8 mouse cellular contexts compared by ENCODE assay signal in the genomic region with DNA sequence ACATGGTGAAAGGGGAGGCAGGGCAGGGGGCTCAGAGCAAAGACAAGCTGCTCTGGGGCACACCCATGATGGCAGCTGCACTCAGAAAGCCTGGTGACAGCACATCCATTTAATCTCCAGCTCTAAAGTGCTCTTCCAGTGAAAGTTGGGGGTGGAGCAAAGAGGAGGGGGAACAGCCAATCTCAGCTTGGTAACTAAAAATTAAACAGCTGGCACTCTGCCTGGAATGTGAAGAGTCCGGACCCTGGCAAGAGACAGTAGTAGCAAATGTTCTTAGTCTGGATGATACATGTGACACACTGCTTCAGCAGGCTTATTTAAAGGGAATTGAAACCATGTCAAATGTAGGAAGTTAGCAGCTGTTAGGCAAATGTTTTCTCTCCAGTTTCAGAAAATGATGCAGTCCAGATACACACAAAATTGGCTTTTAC. TPM values are rescaled to one million over a fixed set of nuclear protein-coding genes. Genes with fewer than 3 reads are reported as not detected.
DNase-seq lines count a peak whose midpoint lies in the region; ATAC-seq and TF ChIP-seq lines count a peak whose summit lies in the region.

No protein-coding gene starts in this region.

- peak overlapping the region; percentile 78 for H3K27ac ChIP-seq in embryonic facial prominence, embryonic 15.5 days (replicated peaks)
- peak overlapping the region; percentile 94 for H3K27ac ChIP-seq in heart, embryonic 15.5 days
- H3K27ac ChIP-seq in liver, postnatal 0 days (ENCODE audit: low read depth), result peak overlapping the region; percentile 70

- H3K4me1 ChIP-seq in embryonic facial prominence, embryonic 15.5 days, result peaks cover 14% of the 10 kb centered on the region
- peaks cover 9% of the 10 kb centered on the region for H3K4me1 ChIP-seq in heart, embryonic 15.5 days (replicated peaks)
- H3K4me1 ChIP-seq in liver, postnatal 0 days (ENCODE audit: insufficient read depth), result peaks cover 16% of the 10 kb centered on the region

- H3K4me2 ChIP-seq in embryonic facial prominence, embryonic 15.5 days (replicated peaks), result no peak overlapping the region
- peak overlapping the region; percentile 63 for H3K4me2 ChIP-seq in heart, embryonic 15.5 days
- H3K4me2 ChIP-seq in liver, postnatal 0 days (ENCODE audit: low read depth, low read length), result 0 out of 2 replicates have a peak overlapping the region, but pooled peaks have one; percentile 40

- no peak overlapping the region for H3K9ac ChIP-seq in embryonic facial prominence, embryonic 15.5 days
- peak overlapping the region; percentile 54; the same call in 1 of the 2 replicates for H3K9ac ChIP-seq in heart, embryonic 15.5 days
- H3K9ac ChIP-seq in liver, postnatal 0 days (replicated peaks), result no peak overlapping the region

- TF ChIP-seq CTCF in liver, postnatal 0 days (IDR thresholded peaks at IDR 0.05; ENCODE audit: low read depth), result no peak

- 0 out of 2 replicates have a peak, but pooled peaks have one; percentile 26 for TF ChIP-seq EP300 in liver, postnatal 0 days (IDR thresholded peaks at IDR 0.05; ENCODE audit: low read depth)

- H3K9me3 ChIP-seq in embryonic facial prominence, embryonic 15.5 days (replicated peaks), result no peaks in the 10 kb centered on the region
- H3K9me3 ChIP-seq in heart, embryonic 15.5 days (replicated peaks), result no peaks in the 10 kb centered on the region
- H3K9me3 ChIP-seq in liver, postnatal 0 days (ENCODE audit: low read length), result no peaks in the 10 kb centered on the region

- peak; percentile 6 to 28 for DNase-seq in spleen, adult 18-20 months
- no peak for DNase-seq in spleen, postnatal 14 days (ENCODE audit: low spot score in 2 of 2)
- peak; percentile 94 for DNase-seq in kidney, postnatal 14 days
- peak; percentile 61 for DNase-seq in liver, postnatal 0 days
- peak; percentile 56 for DNase-seq in ovary, postnatal 14 days (ENCODE audit: low spot score)
- DNase-seq in yolk sac, embryonic 10.5 days (ENCODE audit: low spot score), result no peak

- peak overlapping the region; percentile 20; the same call in 1 of the 2 replicates for H3K4me3 ChIP-seq in embryonic facial prominence, embryonic 15.5 days (replicated peaks)
- peak overlapping the region; percentile 47 for H3K4me3 ChIP-seq in heart, embryonic 15.5 days
- no peak overlapping the region for H3K4me3 ChIP-seq in liver, postnatal 0 days (ENCODE audit: low read depth, low read length)

- peaks cover 23% of the 10 kb centered on the region for H3K36me3 ChIP-seq in embryonic facial prominence, embryonic 15.5 days
- peaks cover 21% of the 10 kb centered on the region for H3K36me3 ChIP-seq in heart, embryonic 15.5 days
- peaks cover 25% of the 10 kb centered on the region for H3K36me3 ChIP-seq in liver, postnatal 0 days (replicated peaks; ENCODE audit: insufficient read depth, low read length)

- no peaks in the 10 kb centered on the region for H3K27me3 ChIP-seq in embryonic facial prominence, embryonic 15.5 days
- no peaks in the 10 kb centered on the region for H3K27me3 ChIP-seq in heart, embryonic 15.5 days
- H3K27me3 ChIP-seq in liver, postnatal 0 days (ENCODE audit: insufficient read depth, low read length), result no peaks in the 10 kb centered on the region

- WGBS in embryonic facial prominence, embryonic 15.5 days, result 0% methylated on average over 1 of the region's 1 CpGs
- 3% methylated on average over 1 of the region's 1 CpGs for WGBS in heart, embryonic 15.5 days
- 37% methylated on average over 1 of the region's 1 CpGs for WGBS in liver, postnatal 0 days (ENCODE audit: insufficient replicate concordance)

- ATAC-seq in embryonic facial prominence, embryonic 15.5 days (ENCODE audit: insufficient number of reproducible peaks, low FRiP score, low TSS enrichment, low read depth), result peak; percentile 91
- peak; percentile 99 for ATAC-seq in heart, embryonic 15.5 days (replicated peaks; ENCODE audit: insufficient number of reproducible peaks, insufficient read depth, low FRiP score, low read depth)
- ATAC-seq in liver, postnatal 0 days, result peak; percentile 96

RNA-seq across cellular contexts. Expression of gene Zfp106, which starts 23.9 kb away (rescaled TPM):
- polyA plus RNA-seq in embryonic facial prominence, embryonic 15.5 days (2015; fragmentation: Nextera tagmentation; extraction: Ambion mirVana), result 46.6 and 51.3 TPM in 2 replicates
- 40.9 and 43.2 TPM in 2 replicates for polyA plus RNA-seq in heart, embryonic 15.5 days (2015; fragmentation: Nextera tagmentation; extraction: Ambion mirVana)
- polyA plus RNA-seq in liver, postnatal 0 days (2015; fragmentation: Nextera tagmentation; extraction: Ambion mirVana), result 14.9 and 18.8 TPM in 2 replicates

RNA-seq across cellular contexts. Expression of gene Snap23, which starts 27.7 kb away (rescaled TPM):
- 50.7 and 51.0 TPM in 2 replicates for polyA plus RNA-seq in embryonic facial prominence, embryonic 15.5 days (2015; fragmentation: Nextera tagmentation; extraction: Ambion mirVana)
- polyA plus RNA-seq in heart, embryonic 15.5 days (2015; fragmentation: Nextera tagmentation; extraction: Ambion mirVana), result 45.6 and 46.0 TPM in 2 replicates
- polyA plus RNA-seq in liver, postnatal 0 days (2015; fragmentation: Nextera tagmentation; extraction: Ambion mirVana), result 17.2 TPM in 2 replicates

Comparison
In these comparisons a context has a peak if more than half of its experiments do, and no peak if none do; other contexts are left out.
1. DNase-seq: peak in spleen, adult 18-20 months (2 of 2), kidney, postnatal 14 days (single experiment), liver, postnatal 0 days (single experiment) and ovary, postnatal 14 days (single experiment); none in spleen, postnatal 14 days (0 of 2) and yolk sac, embryonic 10.5 days (single experiment).
2. Peak in every context shown above with its lines, with median percentiles within 50 percentile points of each other: ATAC-seq and H3K27ac ChIP-seq.